Mouse (Mus musculus) ovary, postnatal 10 days (tissue): Measurements from ENCODE around the gene Adgrf1.
"Not testable (repeated sequence)": the region's sequence is repeated elsewhere in the genome, so short reads cannot be mapped to it uniquely, and the experiment has no call there.

Source experiments
- DNase-seq: peaks from one replicate; pipeline ENCODE4 v3.0.0; 2022; ENCODE audit warnings: low spot score

The Adgrf1 gene

DNA sequence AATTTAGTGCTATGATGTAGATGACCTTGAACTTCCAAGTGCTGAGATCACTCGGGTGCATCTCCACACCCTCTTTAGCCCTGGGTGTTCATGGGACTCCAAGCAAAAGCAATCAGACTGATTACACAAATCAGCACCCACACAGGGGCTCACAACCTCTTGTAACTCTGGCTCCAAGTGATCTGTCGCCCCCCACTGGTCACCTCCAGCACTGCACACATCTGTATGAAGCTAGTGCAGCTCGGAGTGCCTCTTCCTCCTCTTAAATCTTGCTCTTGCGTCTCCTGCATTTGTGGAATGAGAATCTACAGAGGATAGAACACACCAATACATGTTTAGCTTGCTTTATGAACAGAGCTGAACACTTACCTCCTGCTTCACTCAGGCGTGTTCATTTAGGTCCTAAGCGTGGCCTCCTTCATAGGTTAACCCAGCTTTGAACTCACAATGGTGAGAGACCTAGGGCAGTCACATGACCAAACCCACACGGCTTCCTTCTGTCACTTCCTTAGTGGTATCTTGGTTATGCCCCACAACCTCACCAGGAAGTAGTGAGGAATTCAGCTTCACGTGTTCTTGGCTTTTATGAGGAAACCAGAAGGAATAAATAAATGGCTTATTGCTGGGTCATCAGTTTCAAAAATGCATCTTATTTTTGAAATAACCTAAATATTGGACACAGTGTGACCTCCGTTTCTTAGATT, 2.9 kb upstream of the Adgrf1 start:
- no peak for DNase-seq

DNA sequence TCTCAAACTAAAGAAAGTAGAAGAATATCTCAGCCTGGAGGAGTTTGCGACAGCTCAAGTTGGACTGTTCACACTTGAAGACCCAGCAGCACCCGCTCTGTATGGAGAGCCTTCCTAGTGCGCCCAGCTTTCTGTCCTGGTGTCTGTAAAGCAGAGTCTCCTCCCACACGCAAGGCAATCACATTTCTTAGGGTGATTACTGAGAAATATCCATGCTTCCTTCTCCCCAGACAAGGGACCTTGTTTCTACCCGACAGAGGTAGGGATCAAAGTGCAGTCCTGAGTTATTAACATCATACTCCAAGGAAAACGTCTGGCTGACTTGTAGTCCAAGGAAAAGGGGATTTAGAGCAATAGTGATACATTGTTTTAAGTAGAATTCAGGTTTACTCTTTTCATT, 6.1 kb downstream of the Adgrf1 start:
- DNase-seq, result no peak

DNA sequence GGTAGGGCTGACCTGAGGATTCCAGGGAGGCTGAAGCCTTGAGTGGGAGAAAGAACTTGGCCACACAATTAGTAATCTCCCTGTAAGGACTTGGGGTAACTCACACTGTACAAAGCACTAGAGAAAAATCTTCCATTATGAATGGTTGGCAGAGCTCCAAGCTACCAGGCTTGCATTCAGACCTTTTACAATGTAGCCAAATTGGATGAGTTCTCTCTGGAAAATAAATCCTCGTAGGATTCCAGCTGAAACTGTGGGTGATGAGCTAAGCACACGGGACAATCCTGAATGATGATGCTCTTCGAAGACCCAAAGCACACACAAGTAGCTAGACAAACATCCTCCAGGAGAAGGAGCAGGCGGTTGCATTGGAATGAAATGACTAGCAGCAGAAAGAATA, 7.1 kb downstream of the Adgrf1 start:
- no peak for DNase-seq

DNA sequence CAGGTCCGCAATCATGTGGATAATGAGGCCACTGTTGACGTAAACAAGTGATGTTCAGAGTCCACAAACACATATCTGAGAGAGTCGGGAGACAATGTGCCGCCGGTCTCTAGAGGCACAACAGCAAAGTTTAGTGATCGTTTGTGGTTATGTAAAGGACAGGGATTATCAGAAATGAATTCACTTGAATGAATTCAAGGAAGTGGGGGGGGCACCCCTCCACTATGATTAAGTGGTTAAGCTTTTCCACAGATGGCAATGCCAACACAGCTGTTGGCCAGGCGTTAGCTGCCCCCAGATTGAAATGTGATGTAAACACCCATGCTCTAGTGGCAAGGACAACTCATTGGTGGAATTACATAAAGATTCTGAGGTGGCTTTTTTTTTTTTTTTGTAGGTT, 9.5 kb downstream of the Adgrf1 start:
- no peak for DNase-seq

DNA sequence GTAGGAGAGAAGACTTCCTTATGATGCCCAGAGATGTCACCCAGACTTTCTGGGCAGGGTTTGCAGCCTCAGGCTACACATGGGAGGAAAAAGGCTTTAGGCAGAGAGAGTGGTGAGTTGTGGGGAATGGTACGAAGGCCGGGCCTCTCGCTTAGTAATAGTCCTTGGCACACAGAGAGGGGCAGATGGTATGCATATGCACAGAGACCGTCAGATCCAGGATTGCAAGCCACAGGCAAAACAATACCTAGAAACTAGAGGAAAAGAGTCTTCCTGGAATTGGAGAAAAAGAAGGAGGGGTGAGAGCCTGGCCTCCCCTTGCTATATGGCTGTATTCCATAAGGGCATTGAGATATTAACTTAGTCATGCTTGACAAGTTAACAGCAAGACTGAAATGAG, 12.2 kb downstream of the Adgrf1 start:
- DNase-seq, result no peak

DNA sequence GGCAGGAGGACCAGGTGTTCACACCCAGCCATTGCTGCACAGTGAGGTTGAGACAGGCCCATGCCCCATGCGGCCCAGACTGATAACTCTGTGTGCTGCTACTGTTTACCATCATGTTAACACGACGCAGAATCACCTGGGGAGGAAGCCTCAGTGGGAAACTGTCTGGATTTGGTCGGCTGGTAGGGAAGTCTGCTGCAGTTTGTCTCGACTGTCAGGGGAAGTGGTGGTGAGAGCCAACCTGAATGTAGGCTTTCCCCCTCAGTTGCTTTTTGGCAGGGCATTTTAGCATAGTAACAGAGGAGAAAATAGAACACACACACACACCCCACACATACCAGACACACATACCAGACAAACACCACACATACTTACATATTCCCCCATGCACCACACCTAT, 12.7 kb downstream of the Adgrf1 start:
- no peak for DNase-seq

DNA sequence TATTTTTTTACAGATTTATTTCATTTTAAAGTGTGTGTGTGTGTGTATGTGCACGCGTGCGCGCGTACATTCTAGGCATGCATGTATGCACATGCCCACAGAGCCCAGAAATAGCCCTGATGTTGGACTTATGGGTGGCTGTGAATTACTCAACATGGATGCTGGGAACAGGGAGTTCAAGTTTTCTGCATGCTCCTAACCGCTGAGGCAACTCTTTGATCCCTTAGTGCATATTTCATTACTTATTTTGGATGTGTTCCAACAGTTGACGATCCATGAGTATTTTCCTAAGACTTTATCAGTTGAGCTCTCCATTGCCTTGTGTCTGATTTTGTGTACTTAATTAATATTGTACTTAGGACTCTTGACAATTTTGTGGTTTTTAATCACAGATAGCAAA, 29.4 kb downstream of the Adgrf1 start:
- DNase-seq, result no peak

DNA sequence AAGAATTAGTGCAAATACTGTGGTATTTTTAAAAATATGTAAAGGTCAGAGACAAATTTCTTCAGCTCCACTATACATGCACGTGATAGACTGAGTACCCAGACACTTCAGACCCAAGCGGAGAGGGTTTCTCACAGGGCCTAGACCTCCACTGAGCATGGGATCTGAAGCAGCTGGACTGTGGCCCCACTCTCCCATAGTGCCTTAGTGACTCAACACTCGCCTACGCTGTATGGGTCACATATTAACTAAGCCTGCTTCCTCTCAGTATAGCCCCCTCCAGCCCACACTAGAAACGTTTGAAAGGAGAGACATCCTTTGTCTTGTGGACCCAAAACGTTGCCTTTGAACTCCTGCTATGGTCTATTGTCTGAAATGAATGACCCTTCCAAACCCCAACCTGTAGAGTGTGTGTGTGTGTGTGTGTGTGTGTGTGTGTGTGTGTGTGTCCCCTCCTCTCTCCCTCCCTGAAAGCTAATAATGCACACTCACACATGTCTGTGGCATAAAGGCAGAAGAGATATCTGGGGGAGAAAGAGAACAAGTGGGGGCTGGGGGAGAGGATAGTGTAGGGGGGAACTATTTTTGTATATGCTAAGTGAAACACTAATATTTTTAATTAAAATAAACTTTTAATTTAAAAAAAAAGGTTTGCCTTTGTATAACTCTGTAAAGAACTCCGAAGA, 56.0 kb downstream of the Adgrf1 start:
- no peak for DNase-seq

DNA sequence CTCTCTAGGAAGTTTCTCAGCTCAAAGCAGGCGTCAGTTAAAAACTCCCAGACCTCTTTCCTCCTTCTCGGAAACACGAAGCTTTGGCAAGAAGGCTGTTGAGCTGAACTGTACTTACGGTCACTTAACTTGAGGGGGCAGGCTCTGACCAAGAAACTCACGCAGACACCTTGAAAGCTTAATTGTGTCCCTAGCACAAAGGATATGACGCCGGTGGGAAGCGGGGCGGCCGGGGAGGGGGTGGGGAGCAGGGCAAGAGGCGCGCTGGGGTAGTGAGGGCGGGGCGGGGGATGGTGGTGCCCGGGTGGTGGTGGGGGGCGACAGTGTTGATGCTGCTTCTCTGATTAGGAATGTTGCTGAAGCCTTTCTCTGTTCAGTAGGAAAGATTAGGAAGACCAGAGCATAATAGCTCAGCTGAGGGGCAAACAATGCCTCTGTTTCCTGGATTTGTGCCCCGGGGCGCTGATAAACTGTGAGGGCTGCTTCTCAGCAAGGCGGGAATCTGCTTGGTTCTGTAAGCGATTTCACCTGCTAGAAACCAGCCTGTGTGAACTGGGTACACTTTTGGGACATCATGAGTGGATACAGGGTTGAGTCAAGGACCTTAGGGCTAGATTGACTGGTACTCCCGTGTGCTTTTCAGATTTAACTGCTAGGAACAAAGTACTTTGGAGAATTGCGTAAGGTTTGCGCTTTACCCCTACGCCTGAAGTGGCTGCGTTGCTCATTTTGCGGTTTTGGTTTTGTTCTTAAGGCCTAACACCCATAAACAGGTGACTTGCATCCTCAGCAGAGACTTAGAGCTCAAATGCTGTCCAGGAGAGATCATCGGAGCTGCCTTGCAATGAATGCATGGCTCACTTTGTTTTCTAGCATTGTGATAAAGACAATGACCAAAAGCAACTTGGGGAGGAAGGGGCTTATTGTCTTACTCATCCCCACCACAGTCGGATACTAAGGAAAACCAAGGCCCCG, 56.9 kb downstream of the Adgrf1 start:
- DNase-seq, result no peak

DNA sequence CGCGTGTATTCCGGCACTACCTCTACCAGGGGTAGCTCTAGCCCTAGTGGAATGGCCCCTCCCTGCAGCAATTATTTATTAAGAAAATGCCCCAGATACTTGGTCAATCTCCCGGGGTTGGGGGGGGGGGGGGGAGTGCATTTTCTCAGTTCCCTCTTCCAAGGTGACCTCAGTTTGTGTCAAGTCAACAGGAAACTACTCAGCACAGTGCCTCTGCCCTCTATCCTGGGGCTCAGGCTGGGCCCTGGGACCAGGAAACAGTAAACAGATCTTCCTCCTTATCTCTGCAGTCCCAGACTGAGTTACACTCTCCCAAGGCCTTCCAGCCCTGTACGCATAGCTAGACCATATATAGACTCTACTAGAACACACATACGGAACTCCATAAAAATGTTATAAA, 57.7 kb downstream of the Adgrf1 start:
- DNase-seq, result no peak

DNA sequence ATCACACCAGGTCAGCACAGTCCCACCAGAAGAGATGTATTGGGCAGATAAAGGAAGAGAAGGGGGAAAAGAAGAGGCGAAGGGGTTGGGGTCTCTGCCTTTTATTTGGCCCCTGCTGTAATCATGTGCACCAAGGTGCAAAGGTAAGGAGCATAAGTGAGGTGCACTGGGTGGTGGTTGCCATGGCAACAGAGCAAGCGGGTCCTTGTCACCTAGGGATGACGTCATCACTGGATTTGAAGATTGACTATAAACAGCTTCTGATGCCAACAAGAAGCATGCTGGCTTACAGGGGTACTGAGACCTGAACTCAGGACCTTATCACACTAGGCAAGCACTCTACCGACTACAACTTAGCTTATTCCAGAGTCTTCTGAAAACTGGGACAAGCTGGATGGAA, 59.1 kb downstream of the Adgrf1 start:
- no peak for DNase-seq

DNA sequence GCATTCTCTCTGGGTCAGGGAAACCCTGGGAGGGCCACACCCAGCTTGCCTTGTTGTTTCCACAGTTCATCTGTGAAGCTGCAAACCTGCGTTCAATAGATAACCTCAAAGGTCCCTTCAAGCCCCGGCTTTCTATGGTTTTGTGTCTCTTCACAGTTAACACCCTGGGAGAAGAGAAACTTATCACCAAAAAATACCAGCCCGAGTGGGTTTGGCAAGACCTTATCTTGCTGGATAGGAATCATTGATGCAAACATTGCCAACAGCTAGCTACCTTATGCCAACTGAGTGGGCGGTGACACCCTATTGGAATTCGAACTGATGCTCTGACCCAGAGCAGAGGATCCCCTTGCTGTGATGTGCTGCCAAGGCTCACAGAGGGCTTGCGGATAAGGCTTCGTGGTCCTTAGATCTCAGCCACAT, 59.6 kb downstream of the Adgrf1 start:
- DNase-seq, result no peak

DNA sequence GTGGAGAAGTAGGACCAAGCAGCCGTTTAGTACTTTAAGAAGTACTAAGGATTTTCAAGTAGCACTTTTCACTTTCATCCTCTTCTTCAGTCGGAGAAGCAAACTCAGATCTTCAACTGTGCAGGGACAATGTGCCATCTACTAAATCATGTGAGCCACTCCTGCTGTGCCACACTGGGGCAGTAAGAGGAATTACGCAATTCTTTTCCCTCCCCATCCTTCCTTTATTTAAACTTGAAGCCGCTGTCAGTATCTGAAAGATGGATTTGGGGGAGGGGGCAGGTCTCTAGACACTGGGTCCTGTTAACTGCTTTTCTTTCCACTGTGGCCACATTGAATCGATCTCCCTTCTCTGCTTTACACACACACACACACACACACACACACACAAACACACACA, 62.6 kb downstream of the Adgrf1 start:
- DNase-seq, result no peak

DNA sequence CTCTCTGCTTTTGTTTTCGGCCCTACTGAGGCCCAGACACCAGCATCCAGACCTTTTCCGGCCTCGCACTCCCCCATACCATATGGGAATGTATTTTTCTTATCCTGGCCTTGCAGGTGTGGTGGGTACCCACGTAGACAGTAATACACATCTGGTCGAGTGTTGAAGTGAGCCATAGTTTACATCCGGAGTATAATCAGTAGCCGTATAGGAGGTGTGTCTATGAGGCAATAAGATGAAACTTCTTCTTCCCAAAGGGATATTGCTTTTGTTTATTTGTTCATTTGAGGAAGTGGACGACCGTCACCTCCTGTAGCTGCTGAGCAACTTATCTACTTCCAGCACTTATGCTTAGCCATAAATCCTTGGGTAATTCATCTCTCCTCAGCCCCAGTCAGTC, 63.9 kb downstream of the Adgrf1 start:
- no peak for DNase-seq

DNA sequence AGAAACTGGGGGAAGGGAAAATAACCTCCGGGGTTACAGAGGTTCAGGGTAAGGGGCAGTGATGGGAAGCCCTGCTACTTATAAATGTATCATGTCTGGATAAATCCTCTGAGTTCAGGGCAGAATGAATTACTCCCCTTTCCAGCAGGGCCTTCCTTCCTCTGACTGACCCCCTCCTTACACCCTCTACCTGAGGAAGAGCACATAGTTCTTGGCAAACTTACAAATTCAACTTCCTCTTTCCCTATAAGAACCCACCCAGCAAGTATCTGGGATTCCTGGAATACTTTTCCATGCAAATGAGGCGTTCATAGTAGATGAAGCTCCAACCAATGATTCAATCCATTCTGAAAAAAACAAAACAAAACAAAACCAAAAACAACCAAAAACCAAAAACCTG, 67.5 kb downstream of the Adgrf1 start:
- no peak for DNase-seq

DNA sequence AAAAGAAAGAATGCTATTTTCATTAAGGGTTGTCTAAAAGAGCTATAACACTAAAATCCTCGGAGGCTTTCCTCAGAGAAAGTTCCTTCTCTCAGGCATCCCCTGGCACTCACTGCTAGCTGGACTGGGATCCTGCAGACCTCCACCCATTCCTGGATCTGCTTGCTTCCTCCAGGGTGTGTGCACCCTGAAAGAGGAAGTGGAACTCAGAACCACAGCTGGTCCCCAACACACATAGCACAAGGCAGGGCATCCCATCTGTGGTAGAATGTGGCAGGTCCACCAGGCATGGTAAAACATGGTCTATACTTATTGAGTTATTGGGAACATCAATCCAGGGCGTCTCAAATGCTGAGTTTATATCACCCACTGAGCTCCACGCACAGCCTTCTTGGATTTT, 68.2 kb downstream of the Adgrf1 start:
- no peak for DNase-seq

DNA sequence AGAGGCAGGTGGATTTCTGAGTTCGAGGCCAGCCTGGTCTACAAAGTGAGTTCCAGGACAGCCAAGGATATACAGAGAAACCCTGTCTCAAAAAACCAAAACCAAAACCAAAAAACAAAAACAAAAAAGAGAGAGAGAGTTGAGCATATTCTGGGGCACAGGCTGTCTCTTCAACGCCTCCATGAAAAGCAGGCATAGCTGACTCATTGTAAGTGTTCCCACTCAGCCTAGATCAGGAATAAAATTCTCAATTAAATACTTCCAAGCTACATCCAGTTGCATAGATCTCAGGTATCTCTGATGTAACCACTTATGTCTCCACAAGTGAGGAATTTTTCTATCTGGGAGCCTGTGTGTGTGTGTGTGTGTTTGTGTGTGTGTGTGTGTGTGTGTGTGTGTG, 76.4 kb downstream of the Adgrf1 start:
- not testable (repeated sequence) for DNase-seq

DNA sequence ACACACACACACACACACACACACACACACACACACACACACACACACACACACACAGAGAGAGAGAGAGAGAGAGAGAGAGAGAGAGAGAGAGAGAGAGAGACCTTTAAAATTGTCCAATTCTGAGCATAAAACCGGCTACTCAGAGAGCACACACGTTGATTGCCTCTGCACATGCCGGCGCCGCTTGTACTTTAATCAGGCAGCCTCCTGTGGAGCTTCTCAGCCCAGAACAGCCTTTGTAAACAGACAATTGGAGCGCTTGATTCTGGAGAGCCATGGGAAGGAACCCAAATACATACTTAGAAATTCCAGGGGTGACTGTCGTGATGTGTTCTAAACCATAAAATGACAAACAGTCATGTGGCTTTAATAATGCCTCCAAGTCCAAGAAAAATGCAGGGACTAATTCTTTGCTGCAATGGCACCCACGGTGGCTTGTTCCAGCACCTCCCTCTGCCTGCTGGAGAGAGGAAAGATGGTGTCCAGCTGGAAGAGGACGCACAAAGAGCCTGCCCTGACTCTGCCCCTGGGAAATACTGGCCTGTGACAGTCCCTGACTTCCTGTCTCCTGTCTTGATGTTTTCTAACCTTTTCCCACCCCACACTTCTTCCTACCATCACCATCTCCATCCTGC, 87.9 kb downstream of the Adgrf1 start:
- DNase-seq, result no peak

DNA sequence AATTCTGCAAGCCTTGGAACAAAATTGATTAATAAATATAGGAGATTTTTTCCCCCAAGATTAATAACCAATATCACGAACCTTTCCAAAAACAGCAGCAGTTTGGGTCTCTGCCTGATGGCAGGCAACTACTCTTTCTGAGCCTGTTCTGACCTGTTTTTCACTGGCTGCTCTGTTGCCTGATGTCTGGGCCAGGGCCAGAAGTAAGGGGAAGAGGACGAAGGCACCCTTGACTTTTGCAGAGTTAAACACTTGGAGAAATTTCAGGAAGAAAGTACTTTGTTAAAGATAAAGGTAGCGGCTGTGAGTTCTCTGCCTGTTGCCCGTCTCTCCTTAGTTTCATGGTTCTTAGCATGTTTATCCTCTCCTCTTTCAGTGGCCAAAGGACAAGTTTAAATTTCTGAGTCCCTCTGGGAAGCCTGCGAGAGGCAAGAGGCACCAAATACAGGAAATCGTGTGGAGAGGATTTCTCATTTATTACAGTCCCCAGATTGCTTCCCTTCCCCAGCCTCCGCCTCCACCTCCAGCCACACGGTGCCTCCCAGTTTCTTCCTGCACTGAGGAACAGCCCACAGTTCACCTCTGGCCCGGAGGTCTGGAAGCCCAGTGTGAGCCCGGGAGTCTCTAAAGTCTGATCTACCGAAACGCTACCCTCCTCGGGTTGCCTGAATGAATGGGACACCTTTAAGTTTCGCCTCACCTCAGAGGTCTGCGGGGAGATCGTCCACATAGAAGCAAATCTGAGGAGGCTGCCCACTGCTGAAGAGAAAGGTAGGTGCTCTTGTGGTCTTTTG, 89.9 kb downstream of the Adgrf1 start, which contains the start of gene Adgrf5:
Gene Adgrf5, plus strand, starts transcription at position 626 of the 794 bp plus-strand sequence.
- DNase-seq, result peak; percentile 20

DNA sequence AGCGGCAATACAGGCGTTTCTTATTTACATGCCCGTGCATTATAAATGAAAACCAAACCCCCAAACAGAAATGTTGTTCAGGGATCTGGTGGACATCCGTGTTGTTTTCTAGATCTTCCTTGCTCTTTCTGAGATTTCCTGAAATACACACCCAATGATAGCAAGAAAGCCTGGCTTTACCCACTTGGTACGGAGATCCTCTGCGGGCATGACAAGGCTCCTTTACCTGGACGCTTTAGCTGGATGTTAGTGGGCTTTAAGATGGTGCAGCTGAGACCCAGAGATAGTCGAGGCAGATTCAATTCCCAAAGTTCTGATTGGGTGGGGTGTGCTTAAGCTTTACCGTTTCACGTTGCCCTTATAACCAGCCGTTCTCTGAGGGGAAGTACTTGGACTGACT, 90.9 kb downstream of the Adgrf1 start:
- DNase-seq, result no peak

DNA sequence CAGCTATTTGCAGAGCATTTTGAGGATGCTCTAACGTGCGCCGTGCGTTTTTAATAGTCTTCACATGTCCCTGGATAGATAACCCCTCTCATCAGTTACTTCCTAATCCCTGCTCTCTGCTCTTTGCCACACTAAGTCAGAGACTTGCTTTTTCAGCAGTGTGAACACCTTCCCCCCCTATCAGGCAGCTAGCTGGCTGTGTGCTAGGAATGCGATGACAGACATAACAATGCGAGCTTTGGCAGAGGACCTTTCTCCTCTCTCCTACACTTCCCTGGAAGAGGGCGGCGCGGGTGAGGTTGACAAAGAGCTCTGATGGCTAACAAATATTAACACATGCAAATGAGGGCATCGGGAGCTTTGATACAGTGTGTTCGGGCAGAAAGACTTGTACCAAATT, 92.2 kb downstream of the Adgrf1 start:
- no peak for DNase-seq
